Mouse (Mus musculus) cerebellum, adult (tissue): ENCODE measurements around the gene Kcnh7.

Experiments used
- ATAC-seq: cut with Nextera tagmentation; 2 replicates; pipeline ENCODE4 v1.9.2; 2017; ENCODE audit warnings: mild to moderate bottlenecking, moderate library complexity, mixed read lengths; ENCODE audit not compliant: insufficient number of reproducible peaks, low FRiP score, low TSS enrichment

The Kcnh7 gene

GRCm38 (mm10) chr2:62988616-62989015 lies 195.5 kb downstream of the Kcnh7 start:
- ATAC-seq: no peak

GRCm38 (mm10) chr2:62983936-62984335 lies 200.2 kb downstream of the Kcnh7 start:
- no peak for ATAC-seq

- ATAC-seq: no peak
Measured at GRCm38 (mm10) chr2:62935273-62935874, 248.7 kb downstream of the Kcnh7 start.

GRCm38 (mm10) chr2:62928494-62928893 lies 255.6 kb downstream of the Kcnh7 start:
- no peak for ATAC-seq

GRCm38 (mm10) chr2:62928065-62928464 lies 256.0 kb downstream of the Kcnh7 start:
- no peak for ATAC-seq

- no peak for ATAC-seq
Measured at GRCm38 (mm10) chr2:62923803-62924202, 260.3 kb downstream of the Kcnh7 start.

GRCm38 (mm10) chr2:62907688-62908087 lies 276.4 kb downstream of the Kcnh7 start:
- no peak for ATAC-seq

GRCm38 (mm10) chr2:62902363-62903353 lies 281.4 kb downstream of the Kcnh7 start:
- no peak for ATAC-seq

- ATAC-seq: no peak
Measured at GRCm38 (mm10) chr2:62878763-62879162, 305.3 kb downstream of the Kcnh7 start.

- no peak for ATAC-seq
Measured at GRCm38 (mm10) chr2:62855391-62855790, 328.7 kb downstream of the Kcnh7 start.

- ATAC-seq: no peak
Measured at GRCm38 (mm10) chr2:62842630-62843029, 341.5 kb downstream of the Kcnh7 start.

- no peak for ATAC-seq
Measured at GRCm38 (mm10) chr2:62834261-62834660, 349.8 kb downstream of the Kcnh7 start.

- no peak for ATAC-seq
Measured at GRCm38 (mm10) chr2:62819231-62819630, 364.9 kb downstream of the Kcnh7 start.

GRCm38 (mm10) chr2:62816016-62816415 lies 368.1 kb downstream of the Kcnh7 start:
- ATAC-seq: no peak

GRCm38 (mm10) chr2:62808813-62809212 lies 375.3 kb downstream of the Kcnh7 start:
- ATAC-seq: no peak

GRCm38 (mm10) chr2:62807476-62807882 lies 376.6 kb downstream of the Kcnh7 start:
- ATAC-seq: no peak

GRCm38 (mm10) chr2:62806931-62807330 lies 377.2 kb downstream of the Kcnh7 start:
- no peak for ATAC-seq

GRCm38 (mm10) chr2:62804030-62804429 lies 380.1 kb downstream of the Kcnh7 start:
- no peak for ATAC-seq

GRCm38 (mm10) chr2:62784460-62785038 lies 399.5 kb downstream of the Kcnh7 start:
- no peak for ATAC-seq

- no peak for ATAC-seq
Measured at GRCm38 (mm10) chr2:62746256-62746655, 437.8 kb downstream of the Kcnh7 start.

GRCm38 (mm10) chr2:62743098-62743497 lies 441.0 kb downstream of the Kcnh7 start:
- no peak for ATAC-seq
